Mouse (Mus musculus) right cerebral cortex, postnatal 14 days (tissue): ENCODE results near the gene Catsperb.
"Not testable (repeated sequence)": the region's sequence is repeated elsewhere in the genome, so short reads cannot be mapped to it uniquely, and the experiment has no call there.

Experiments used
- DNase-seq: peaks from one replicate; pipeline ENCODE4 v3.0.0; 2022

Catsperb gene

DNA sequence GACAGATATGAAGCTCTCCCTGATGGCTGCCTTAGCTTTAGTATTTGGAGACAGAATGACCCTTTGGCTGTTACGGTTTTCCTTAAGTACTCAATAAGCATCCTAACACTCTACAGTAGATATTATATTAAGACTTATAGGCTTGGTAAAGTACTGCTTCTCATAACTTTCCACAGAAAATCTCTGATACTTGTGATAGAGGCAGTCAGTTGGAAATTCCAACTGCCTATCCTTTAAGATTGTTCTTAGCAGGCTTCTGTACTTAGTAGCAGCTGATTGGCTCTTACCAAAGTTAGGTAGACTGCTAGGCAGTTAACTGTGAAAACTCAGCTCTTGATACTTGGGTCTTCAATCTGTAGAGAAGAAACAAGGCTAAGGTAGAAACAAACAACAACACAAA, at the start of gene Catsperb:
Gene Catsperb (plus strand): TSS at position 301 of the 400 bp plus-strand sequence.
- DNase-seq, result not testable (repeated sequence)

DNA sequence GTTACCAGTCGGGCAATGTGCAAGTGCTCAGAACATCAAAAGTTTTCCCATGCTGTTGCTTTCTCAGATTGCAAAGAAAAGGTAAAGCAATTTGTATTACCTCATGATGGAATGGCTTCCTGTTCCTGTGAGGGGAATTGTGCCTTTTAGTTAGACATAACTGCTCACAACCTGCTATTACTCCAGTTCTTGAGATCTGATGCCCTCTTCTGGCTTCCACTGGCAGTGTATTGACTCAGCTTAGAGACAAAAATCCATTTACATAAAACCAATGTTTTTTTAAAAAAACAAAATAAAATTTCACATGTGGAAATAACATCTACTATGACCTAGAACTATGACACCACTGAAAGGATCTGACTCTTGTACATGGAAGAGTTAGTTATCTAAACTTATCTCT, 43.0 kb upstream of the Catsperb start:
- not testable (repeated sequence) for DNase-seq

DNA sequence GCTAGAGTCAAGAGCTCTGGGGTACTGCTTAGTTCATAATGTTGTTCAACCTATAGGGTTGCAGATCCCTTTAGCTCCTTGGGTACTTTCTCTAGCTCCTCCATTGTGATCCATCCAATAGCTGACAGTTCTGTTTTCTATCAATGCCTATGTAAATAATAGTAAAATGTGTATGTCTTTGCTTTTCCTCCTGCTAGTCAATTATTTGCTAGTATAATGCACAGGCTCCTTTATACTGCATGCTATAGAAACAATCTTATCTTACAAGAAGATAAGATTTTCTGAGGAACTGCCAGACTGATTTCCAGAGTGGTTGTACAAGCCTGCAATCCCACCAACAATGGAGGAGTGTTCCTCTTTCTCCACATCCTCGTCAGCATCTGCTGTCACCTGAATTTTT, 23.0 kb upstream of the Catsperb start:
- DNase-seq, result not testable (repeated sequence)

DNA sequence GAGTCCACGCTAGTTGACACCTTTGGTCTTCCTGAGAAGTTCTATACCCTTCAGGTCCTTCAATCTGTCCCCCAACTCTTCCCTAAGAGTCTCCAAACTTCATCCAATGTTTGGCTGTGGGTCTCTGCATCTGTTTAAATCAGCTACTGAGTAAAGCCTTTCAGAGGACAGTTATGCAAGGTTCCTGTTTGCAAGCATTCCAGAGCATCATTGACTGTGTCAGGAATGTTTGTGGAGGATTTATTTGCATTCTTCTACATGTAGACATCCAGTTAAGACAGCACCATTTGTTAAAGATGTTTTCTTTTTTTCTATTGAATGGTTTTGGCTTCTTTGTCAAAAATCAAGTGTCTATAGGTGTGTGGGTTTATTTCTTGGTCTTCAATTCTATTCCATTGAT, 21.7 kb downstream of the Catsperb start:
- no peak for DNase-seq

DNA sequence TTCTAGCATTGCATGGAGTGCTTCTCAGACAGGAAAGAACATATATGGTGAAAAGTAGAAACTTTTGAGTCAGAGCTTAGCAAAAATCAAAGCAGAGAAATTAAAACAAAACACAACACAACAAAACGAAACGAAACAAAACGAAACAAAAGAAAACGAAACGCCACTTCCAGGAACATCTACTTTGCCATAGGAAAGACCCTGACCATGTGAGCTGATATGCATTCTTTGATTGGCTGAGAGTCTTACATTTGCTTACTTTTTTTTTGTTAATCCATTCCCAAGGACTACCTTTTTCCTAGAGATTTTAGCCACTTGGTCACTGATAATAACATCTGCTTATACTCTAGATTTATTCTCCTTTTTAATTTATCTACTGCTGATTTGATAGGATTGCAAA, 57.6 kb downstream of the Catsperb start:
- no peak for DNase-seq

DNA sequence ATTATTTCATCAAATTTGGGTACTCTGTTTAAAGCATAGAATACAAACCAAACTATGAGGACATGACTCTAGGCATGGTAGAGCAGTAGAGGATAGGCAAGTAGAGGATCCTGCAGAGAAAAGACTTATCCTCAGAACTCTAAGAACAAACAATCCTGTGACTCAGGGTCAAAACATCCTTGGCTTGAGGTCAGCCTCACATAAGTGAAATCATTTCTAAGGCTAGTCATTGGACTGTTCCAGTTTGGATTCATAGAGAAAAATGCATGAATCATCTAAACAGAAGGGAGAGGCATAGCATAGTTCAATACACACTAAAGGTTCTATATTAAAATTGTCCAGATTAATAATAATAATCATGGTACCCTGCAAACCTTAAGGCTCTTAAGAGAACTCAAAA, 79.1 kb downstream of the Catsperb start:
- no peak for DNase-seq

DNA sequence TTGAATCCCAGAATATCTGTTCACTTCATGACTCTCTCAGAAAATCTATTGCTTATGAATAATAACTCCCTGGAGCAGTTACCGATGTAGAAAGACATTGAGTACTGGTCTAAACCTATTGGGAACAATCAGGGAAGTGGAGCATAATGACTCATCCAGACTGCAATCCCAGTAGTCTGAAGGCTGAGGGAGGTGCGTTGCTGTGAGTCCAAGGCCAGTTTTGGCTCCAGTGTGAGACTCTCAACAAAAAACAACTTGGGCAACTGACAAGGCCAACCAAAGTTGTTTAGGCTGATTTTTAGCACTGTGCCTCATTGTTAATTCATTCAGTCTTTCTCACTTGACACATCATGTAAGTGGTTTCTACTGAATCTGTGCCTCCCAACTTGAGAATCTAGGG, 106.9 kb downstream of the Catsperb start:
- DNase-seq, result not testable (repeated sequence)

DNA sequence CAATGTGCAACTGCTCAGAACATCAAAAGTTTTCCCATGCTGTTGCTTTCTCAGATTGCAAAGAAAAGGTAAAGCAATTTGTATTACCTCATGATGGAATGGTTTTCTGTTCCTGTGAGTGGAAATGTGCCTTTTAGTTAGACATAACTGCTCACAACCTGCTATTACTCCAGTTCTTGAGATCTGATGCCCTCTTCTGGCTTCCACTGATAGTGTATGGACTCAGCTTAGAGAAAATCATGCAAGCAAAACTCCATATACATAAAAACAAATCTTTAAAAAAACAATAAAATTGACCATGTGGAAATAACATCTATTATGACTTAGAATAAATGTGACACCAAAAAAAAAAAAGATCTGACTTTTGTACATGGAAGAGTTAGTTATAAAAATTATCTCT, 202.2 kb downstream of the Catsperb start:
- DNase-seq, result not testable (repeated sequence)

DNA sequence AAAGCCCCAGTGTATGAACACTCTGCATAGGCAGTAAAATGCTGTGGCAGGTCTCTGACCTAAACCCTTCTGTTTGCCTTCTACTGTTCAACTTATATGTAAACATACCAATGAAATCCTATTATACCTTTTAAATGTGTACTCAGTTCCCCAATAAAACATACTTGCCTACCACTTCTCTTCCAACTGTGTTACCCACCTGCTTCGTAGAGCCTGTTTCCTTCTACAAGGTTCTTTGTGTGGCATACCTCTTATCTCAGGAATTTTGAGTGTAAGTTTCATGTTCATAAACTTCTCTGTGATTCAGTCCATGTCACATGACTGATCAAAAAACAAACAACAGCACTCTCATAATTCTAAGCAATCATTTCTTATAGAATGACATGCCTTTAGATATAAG, 228.7 kb downstream of the Catsperb start:
- no peak for DNase-seq

DNA sequence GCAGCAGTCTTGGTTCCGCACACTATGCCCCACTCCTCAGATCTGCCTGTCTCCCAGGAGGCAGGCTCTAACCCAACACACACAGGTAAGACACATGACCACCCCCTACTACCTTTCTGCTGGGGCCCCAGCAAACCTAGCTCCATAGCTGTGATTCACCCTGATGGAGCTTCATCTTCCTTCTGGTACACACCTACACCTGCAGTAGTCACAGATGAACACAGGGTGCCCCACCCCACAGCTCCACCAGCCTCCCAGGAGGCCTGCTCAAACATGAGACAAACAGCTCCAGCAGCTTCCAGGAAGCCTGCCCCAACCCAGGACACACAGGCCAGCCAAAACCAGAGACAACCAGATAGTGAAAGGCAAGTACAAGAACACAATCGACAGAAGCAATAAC, 263.0 kb downstream of the Catsperb start:
- no peak for DNase-seq
